Mouse (Mus musculus): ENCODE measurements around the gene Gnptg. TPM values are rescaled to one million over a fixed set of nuclear protein-coding genes. Genes with fewer than 3 reads are reported as not detected.
"Not testable (repeated sequence)": the region's sequence is repeated elsewhere in the genome, so short reads cannot be mapped to it uniquely, and the experiment has no call there.

The Gnptg gene
- polyA plus RNA-seq, 1 experiment from 2014 or later, result 36.0 TPM

- H3K4me2 ChIP-seq (replicated peaks; ENCODE audit: low read depth), result no peak overlapping the region
- H3K4me3 ChIP-seq (ENCODE audit: low read depth, low read length), result no peak overlapping the region
- no peaks in the 10 kb centered on the region for H3K9me3 ChIP-seq (ENCODE audit: control insufficient read depth, low read length)
- WGBS, result 86% methylated on average over 3 of the region's 3 CpGs
- no peaks in the 10 kb centered on the region for H3K27me3 ChIP-seq (ENCODE audit: control insufficient read depth, insufficient read depth, low read length)
- DNase-seq (ENCODE audit: low spot score), result no peak
- no peaks in the 10 kb centered on the region for H3K4me1 ChIP-seq (replicated peaks; ENCODE audit: control insufficient read depth, insufficient read depth)
- no peak for ATAC-seq (ENCODE audit: low FRiP score, low TSS enrichment)
- TF ChIP-seq EP300 (optimal IDR thresholded peaks at IDR 0.05) (no peak), CTCF (IDR thresholded peaks at IDR 0.05; ENCODE audit: low read depth) (no peak)
- peaks cover 6% of the 10 kb centered on the region for H3K36me3 ChIP-seq (ENCODE audit: control insufficient read depth, insufficient read depth, low read length)
- no peak overlapping the region for H3K27ac ChIP-seq (replicated peaks)
- no peak overlapping the region for H3K9ac ChIP-seq (ENCODE audit: low read length)
Measured at GRCm38 (mm10) chr17:25230700-25231099, 9.2 kb downstream of the Gnptg start.

DNA sequence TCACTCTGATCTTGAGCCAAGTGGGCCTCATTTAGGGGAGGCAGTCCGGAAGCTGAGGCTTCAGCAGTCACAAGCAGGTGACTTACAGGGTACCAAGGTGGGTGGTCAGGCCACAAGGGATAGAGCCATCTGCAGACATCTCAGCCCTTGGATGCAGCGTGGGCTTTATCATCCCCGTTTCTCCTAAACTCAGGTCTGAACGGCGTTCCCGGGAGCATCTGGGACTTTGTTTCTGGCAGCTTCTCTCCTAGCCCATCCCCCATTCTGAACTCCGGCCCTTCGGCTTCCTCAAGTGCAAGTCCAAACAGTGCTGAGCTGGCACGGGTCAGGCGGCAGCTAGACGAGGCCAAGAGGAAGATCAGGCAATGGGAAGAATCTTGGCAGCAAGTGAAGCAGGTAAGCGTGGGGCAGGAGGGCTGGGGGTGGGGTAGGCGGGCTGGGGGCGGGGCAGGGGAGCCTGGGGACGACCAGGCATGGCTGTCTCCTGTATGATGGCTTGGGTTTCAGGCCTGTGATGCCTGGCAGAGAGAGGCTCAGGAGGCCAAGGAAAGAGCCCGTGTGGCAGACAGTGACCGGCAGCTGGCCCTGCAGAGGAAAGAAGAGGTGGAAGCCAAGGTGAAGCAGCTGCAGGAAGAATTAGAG is 9.8 kb downstream of the Gnptg start:
- H3K9ac ChIP-seq (ENCODE audit: low read length); H3K27ac ChIP-seq (replicated peaks); H3K4me2 ChIP-seq (replicated peaks; ENCODE audit: low read depth); DNase-seq (ENCODE audit: low spot score); H3K9me3 ChIP-seq (ENCODE audit: control insufficient read depth, low read length); H3K4me1 ChIP-seq (replicated peaks; ENCODE audit: control insufficient read depth, insufficient read depth); H3K4me3 ChIP-seq (ENCODE audit: low read depth, low read length); H3K36me3 ChIP-seq (ENCODE audit: control insufficient read depth, insufficient read depth, low read length); H3K27me3 ChIP-seq (ENCODE audit: control insufficient read depth, insufficient read depth, low read length): not testable (repeated sequence)
- WGBS, result 73% methylated on average over 12 of the region's 17 CpGs
- ATAC-seq (ENCODE audit: low FRiP score, low TSS enrichment), result 0 out of 2 replicates have a peak, but pooled peaks have one; percentile 40

- Histone ChIP-seq H3K4me2 (replicated peaks; ENCODE audit: low read depth) (no peak overlapping the region), H3K27me3 (ENCODE audit: control insufficient read depth, insufficient read depth, low read length) (no peaks in the 10 kb centered on the region), H3K4me3 (ENCODE audit: low read depth, low read length) (no peak overlapping the region), H3K9ac (ENCODE audit: low read length) (no peak overlapping the region), H3K36me3 (ENCODE audit: control insufficient read depth, insufficient read depth, low read length) (peaks cover 2% of the 10 kb centered on the region; the same call in 1 of the 2 replicates), H3K4me1 (replicated peaks; ENCODE audit: control insufficient read depth, insufficient read depth) (no peaks in the 10 kb centered on the region), H3K9me3 (ENCODE audit: control insufficient read depth, low read length) (no peaks in the 10 kb centered on the region), H3K27ac (replicated peaks) (no peak overlapping the region)
- 78% methylated on average over 5 of the region's 5 CpGs for WGBS
- TF ChIP-seq CTCF (IDR thresholded peaks at IDR 0.05; ENCODE audit: low read depth) (no peak), EP300 (optimal IDR thresholded peaks at IDR 0.05) (no peak)
- no peak for DNase-seq (ENCODE audit: low spot score)
- no peak for ATAC-seq (ENCODE audit: low FRiP score, low TSS enrichment)
Measured at GRCm38 (mm10) chr17:25227991-25228390, 11.9 kb downstream of the Gnptg start.

GRCm38 (mm10) chr17:25225659-25226058 is 14.3 kb downstream of the Gnptg start:
- no peak for TF ChIP-seq EP300 (optimal IDR thresholded peaks at IDR 0.05)
- no peak for TF ChIP-seq CTCF (IDR thresholded peaks at IDR 0.05; ENCODE audit: low read depth)
- WGBS, result 86% methylated on average over 4 of the region's 4 CpGs
- peaks cover 2% of the 10 kb centered on the region; the same call in 1 of the 2 replicates for H3K36me3 ChIP-seq (ENCODE audit: control insufficient read depth, insufficient read depth, low read length)
- no peak overlapping the region for H3K4me2 ChIP-seq (replicated peaks; ENCODE audit: low read depth)
- no peak for ATAC-seq (ENCODE audit: low FRiP score, low TSS enrichment)
- H3K27me3 ChIP-seq (ENCODE audit: control insufficient read depth, insufficient read depth, low read length), result no peaks in the 10 kb centered on the region
- DNase-seq (ENCODE audit: low spot score), result no peak
- no peak overlapping the region for H3K9ac ChIP-seq (ENCODE audit: low read length)
- H3K27ac ChIP-seq (replicated peaks), result no peak overlapping the region
- no peak overlapping the region for H3K4me3 ChIP-seq (ENCODE audit: low read depth, low read length)
- no peaks in the 10 kb centered on the region for H3K9me3 ChIP-seq (ENCODE audit: control insufficient read depth, low read length)
- H3K4me1 ChIP-seq (replicated peaks; ENCODE audit: control insufficient read depth, insufficient read depth), result peaks cover 3% of the 10 kb centered on the region; the same call in 1 of the 2 replicates

DNA sequence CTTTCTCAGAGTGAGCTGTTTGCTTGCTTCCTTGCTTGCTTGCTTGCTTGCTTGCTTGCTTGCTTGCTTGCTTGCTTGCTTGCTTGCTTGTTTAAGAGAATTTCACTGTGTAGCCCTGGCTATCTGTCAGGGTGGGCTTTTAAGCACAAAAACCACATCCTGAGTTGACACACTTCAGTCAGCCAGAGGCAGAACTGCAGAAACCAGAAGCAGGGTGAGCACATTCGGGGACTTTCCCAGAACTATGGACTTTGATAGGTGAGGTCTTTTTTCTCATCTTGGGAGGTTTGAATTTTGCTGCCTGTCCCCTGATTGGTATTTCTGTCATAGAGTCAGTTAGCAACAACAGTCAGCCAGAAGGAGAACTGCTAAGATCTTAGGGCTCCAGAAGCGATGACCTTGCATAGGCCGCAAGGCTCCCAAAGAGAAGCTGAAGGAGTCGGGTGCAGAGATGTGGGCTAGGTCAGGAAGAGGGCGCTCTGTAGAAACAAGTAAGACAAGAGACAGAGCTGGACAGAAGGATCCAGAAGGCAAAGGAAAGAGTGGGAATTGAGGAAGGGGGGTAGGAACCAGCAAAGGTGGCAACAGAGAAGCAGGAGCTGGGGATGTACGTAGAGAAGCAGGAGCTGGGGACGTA is 15.2 kb downstream of the Gnptg start:
- Histone ChIP-seq H3K4me3 (ENCODE audit: low read depth, low read length) (no peak overlapping the region), H3K9ac (ENCODE audit: low read length) (no peak overlapping the region), H3K27me3 (ENCODE audit: control insufficient read depth, insufficient read depth, low read length) (no peaks in the 10 kb centered on the region), H3K4me1 (replicated peaks; ENCODE audit: control insufficient read depth, insufficient read depth) (peaks cover 3% of the 10 kb centered on the region; the same call in 1 of the 2 replicates), H3K36me3 (ENCODE audit: control insufficient read depth, insufficient read depth, low read length) (no peaks in the 10 kb centered on the region), H3K27ac (replicated peaks) (no peak overlapping the region), H3K9me3 (ENCODE audit: control insufficient read depth, low read length) (no peaks in the 10 kb centered on the region), H3K4me2 (replicated peaks; ENCODE audit: low read depth) (no peak overlapping the region)
- DNase-seq (ENCODE audit: low spot score) (no peak), ATAC-seq (ENCODE audit: low FRiP score, low TSS enrichment) (no peak)
- no peak for TF ChIP-seq CTCF (IDR thresholded peaks at IDR 0.05; ENCODE audit: low read depth)
- TF ChIP-seq EP300 (optimal IDR thresholded peaks at IDR 0.05), result no peak
- 86% methylated on average over 7 of the region's 7 CpGs for WGBS

- peaks cover 3% of the 10 kb centered on the region; the same call in 1 of the 2 replicates for H3K36me3 ChIP-seq (ENCODE audit: control insufficient read depth, insufficient read depth, low read length)
- peak overlapping the region; percentile 50; the same call in 1 of the 2 replicates for H3K9ac ChIP-seq (ENCODE audit: low read length)
- H3K4me1 ChIP-seq (replicated peaks; ENCODE audit: control insufficient read depth, insufficient read depth), result peaks cover 3% of the 10 kb centered on the region; the same call in 1 of the 2 replicates
- 42% methylated on average over 6 of the region's 6 CpGs for WGBS
- no peaks in the 10 kb centered on the region for H3K9me3 ChIP-seq (ENCODE audit: control insufficient read depth, low read length)
- H3K4me2 ChIP-seq (replicated peaks; ENCODE audit: low read depth), result peak overlapping the region; percentile 41
- no peaks in the 10 kb centered on the region for H3K27me3 ChIP-seq (ENCODE audit: control insufficient read depth, insufficient read depth, low read length)
- H3K27ac ChIP-seq (replicated peaks), result peak overlapping the region; percentile 50
- peak overlapping the region; percentile 17; the same call in 1 of the 2 replicates for H3K4me3 ChIP-seq (ENCODE audit: low read depth, low read length)
- DNase-seq (ENCODE audit: low spot score), result no peak
- no peak for ATAC-seq (ENCODE audit: low FRiP score, low TSS enrichment)
- no peak for TF ChIP-seq CTCF (IDR thresholded peaks at IDR 0.05; ENCODE audit: low read depth)
- TF ChIP-seq EP300 (optimal IDR thresholded peaks at IDR 0.05), result no peak
Measured at GRCm38 (mm10) chr17:25222951-25223601, 16.8 kb downstream of the Gnptg start.

DNA sequence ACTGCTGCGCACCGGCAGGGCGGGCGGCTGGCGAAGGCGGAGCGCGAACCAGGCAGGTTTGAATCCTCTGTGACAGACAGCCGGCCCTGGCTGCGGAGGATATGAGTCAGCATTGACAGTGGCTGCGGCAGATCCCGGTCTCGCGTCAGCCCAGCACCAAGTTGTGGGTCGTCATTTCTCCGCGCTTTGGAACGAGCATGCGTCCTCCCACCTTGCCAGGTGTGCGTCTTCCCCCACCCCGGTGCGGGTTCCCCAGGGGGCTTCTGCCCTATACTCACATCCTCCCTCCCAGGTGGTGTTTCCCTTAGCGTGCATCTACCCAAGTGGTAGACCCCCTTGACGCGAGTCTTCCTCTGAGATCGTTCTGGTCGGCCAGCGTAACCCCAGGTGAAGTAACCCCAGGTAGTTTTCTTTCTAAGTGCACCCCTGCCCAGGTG is 17.4 kb downstream of the Gnptg start:
- not testable (repeated sequence) for H3K9me3 ChIP-seq (ENCODE audit: control insufficient read depth, low read length); H3K27me3 ChIP-seq (ENCODE audit: control insufficient read depth, insufficient read depth, low read length); DNase-seq (ENCODE audit: low spot score); H3K4me1 ChIP-seq (replicated peaks; ENCODE audit: control insufficient read depth, insufficient read depth); H3K36me3 ChIP-seq (ENCODE audit: control insufficient read depth, insufficient read depth, low read length)
- ATAC-seq (ENCODE audit: low FRiP score, low TSS enrichment), result peak; percentile 90
- 23% methylated on average over 14 of the region's 28 CpGs for WGBS
- H3K9ac ChIP-seq (ENCODE audit: low read length), result peak overlapping the region; percentile 50; the same call in 1 of the 2 replicates
- peak overlapping the region; percentile 70 for H3K4me2 ChIP-seq (replicated peaks; ENCODE audit: low read depth)
- peak overlapping the region; percentile 50; the same call in 1 of the 2 replicates for H3K27ac ChIP-seq (replicated peaks)
- H3K4me3 ChIP-seq (ENCODE audit: low read depth, low read length), result peak overlapping the region; percentile 17; the same call in 1 of the 2 replicates

All from stomach, postnatal 0 days (tissue).